Mouse (Mus musculus) cortical plate, adult 2 months (tissue): ENCODE data around the gene Kdm6b.

Source experiments
- CTCF ChIP-seq: fragments of 200-500 bp; IDR thresholded peaks from 2 replicates; pipeline ENCODE4 v1.5.1; 2011; ENCODE audit warnings: mild to moderate bottlenecking, control low read depth, low read length; ENCODE audit not compliant: insufficient read depth; ENCODE audit errors: extremely low read depth
- POLR2A ChIP-seq: fragments of 200-500 bp; IDR thresholded peaks from 2 replicates; pipeline ENCODE4 v1.6.1; 2011; ENCODE audit warnings: mild to moderate bottlenecking, low read length, control low read depth; ENCODE audit not compliant: insufficient read depth; ENCODE audit errors: extremely low read depth

DNA sequence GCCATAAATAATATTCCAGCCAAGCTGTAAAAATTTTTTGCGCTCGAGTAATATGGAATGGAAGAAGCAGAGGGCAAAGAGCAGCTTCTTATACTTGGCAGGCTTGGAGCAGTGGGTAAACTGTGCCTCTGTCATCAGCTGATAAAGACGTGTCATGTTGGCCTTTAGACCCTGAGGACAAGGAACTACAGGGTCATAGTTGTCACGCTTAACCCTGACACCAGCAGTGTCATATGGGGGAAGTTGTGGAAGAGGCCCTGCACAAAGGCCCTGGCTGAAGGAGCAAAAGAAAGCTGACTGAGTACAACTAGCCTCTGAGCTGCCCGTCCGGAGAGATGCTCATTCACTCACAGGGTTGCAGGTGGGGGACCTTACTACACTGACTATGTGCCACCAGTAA is 10.4 kb upstream of the Kdm6b start:
- TF ChIP-seq POLR2A (no peak), CTCF (no peak)
